Mouse (Mus musculus) CH12.LX (cell line): ENCODE measurements around the gene Ccser1. TPM values are rescaled to one million over a fixed set of nuclear protein-coding genes. Genes with fewer than 3 reads are reported as not detected.

Experiments
- DNase-seq: peaks from one replicate; pipeline ENCODE4 v3.0.0-alpha.2; 2013; ENCODE audit errors: extremely low read depth
- H3K27ac ChIP-seq: 2 replicates; pipeline ENCODE4 v1.5.1; 2012; ENCODE audit warnings: low read depth, mild to moderate bottlenecking, control low read depth, moderate library complexity; ENCODE audit not compliant: insufficient read depth
- H3K27me3 ChIP-seq: replicated peaks from 2 replicates; pipeline ENCODE3; 2012; ENCODE audit warnings: inconsistent platforms
- H3K36me3 ChIP-seq, 2 experiments: replicated peaks in 1 of 2; 2 replicates each; pipeline versions ENCODE3 to v1.6.1; 2012; ENCODE audit warnings: inconsistent platforms in 1 of 2, low read length in 1 of 2, mild to moderate bottlenecking in 1 of 2, mixed read lengths in 1 of 2, moderate library complexity in 1 of 2; ENCODE audit not compliant: control insufficient read depth in 1 of 2, insufficient read depth in 1 of 2
- H3K4me1 ChIP-seq, 2 experiments: 2 replicates each; pipeline ENCODE4 v1.6.1; 2012; ENCODE audit warnings: inconsistent platforms in 1 of 2, moderate library complexity in 1 of 2; ENCODE audit not compliant: insufficient read depth in 2 of 2, control insufficient read depth in 1 of 2
- H3K4me2 ChIP-seq: 2 replicates; pipeline ENCODE4 v1.6.1; 2012; ENCODE audit warnings: low read depth, mild to moderate bottlenecking, control low read depth; ENCODE audit not compliant: poor library complexity, insufficient read depth, severe bottlenecking
- H3K4me3 ChIP-seq, 3 experiments: fragments of 150-350 bp in 1 of 3; sonication (generic) in 1 of 3; replicated peaks in 1 of 3; 2 replicates each; pipeline versions ENCODE3 to v1.5.1; 2011 to 2012; ENCODE audit warnings: low read depth in 2 of 3, low read length in 2 of 3, mild to moderate bottlenecking in 2 of 3, moderate library complexity in 2 of 3, control low read depth in 1 of 3, improper control_type of control experiment in 1 of 3, inconsistent platforms in 1 of 3, mixed read lengths in 1 of 3; ENCODE audit not compliant: poor library complexity in 1 of 3
- H3K79me2 ChIP-seq: replicated peaks from 2 replicates; pipeline ENCODE4 v1.6.1; 2012; ENCODE audit warnings: mild to moderate bottlenecking, moderate library complexity; ENCODE audit not compliant: control insufficient read depth, poor library complexity, insufficient read depth, severe bottlenecking; ENCODE audit errors: extremely low read depth
- H3K9ac ChIP-seq: 2 replicates; pipeline ENCODE4 v1.6.1; 2012; ENCODE audit warnings: low read depth, mild to moderate bottlenecking, control low read depth, moderate library complexity; ENCODE audit not compliant: insufficient read depth
- H3K9me3 ChIP-seq: replicated peaks from 2 replicates; pipeline ENCODE3; 2012; ENCODE audit warnings: low read length, inconsistent platforms, mixed read lengths
- BHLHE40 ChIP-seq: IDR thresholded peaks from 2 replicates; pipeline ENCODE4 v1.6.1; 2011; ENCODE audit warnings: mild to moderate bottlenecking, low read depth, low read length, improper control_type of control experiment
- CHD2 ChIP-seq: IDR thresholded peaks from 2 replicates; pipeline ENCODE4 v1.6.1; 2011; ENCODE audit warnings: low read length, improper control_type of control experiment
- CTCF ChIP-seq, 2 experiments: IDR thresholded peaks in 1 of 2; conservative IDR thresholded peaks in 1 of 2; 2 replicates each; pipeline ENCODE4 v1.5.1; 2011 to 2012; ENCODE audit warnings: low read depth in 2 of 2, low read length in 2 of 2, improper control_type of control experiment in 1 of 2, inconsistent platforms in 1 of 2, mild to moderate bottlenecking in 1 of 2, moderate library complexity in 1 of 2
- E2F4 ChIP-seq: IDR thresholded peaks from 2 replicates; pipeline ENCODE4 v1.6.1; 2011; ENCODE audit warnings: low read depth, low read length, improper control_type of control experiment; ENCODE audit not compliant: insufficient replicate concordance
- ELF1 ChIP-seq: IDR thresholded peaks from 2 replicates; pipeline ENCODE4 v1.6.1; 2014; ENCODE audit warnings: low read depth, mild to moderate bottlenecking, inconsistent platforms, low read length, improper control_type of control experiment
- GABPA ChIP-seq: IDR thresholded peaks from 2 replicates; pipeline ENCODE4 v1.6.1; 2012; ENCODE audit warnings: low read depth, low read length, improper control_type of control experiment, inconsistent platforms; ENCODE audit not compliant: insufficient replicate concordance
- HCFC1 ChIP-seq: IDR thresholded peaks from 2 replicates; pipeline ENCODE4 v1.6.1; 2012; ENCODE audit warnings: low read depth, mild to moderate bottlenecking, inconsistent platforms, low read length, improper control_type of control experiment
- IRF4 ChIP-seq: IDR thresholded peaks from 2 replicates; pipeline ENCODE4 v1.6.1; 2014; ENCODE audit warnings: low read depth, mild to moderate bottlenecking, inconsistent platforms, low read length, improper control_type of control experiment
- JUND ChIP-seq: conservative IDR thresholded peaks from 2 replicates; pipeline ENCODE4 v1.6.1; 2011; ENCODE audit warnings: low read depth, low read length, improper control_type of control experiment
- KAT2A ChIP-seq: IDR thresholded peaks from 2 replicates; pipeline ENCODE4 v1.6.1; 2012; ENCODE audit warnings: low read length, improper control_type of control experiment, inconsistent platforms; ENCODE audit not compliant: insufficient replicate concordance
- MAFK ChIP-seq: IDR thresholded peaks from 2 replicates; pipeline ENCODE4 v1.6.1; 2011; ENCODE audit warnings: low read length, improper control_type of control experiment; ENCODE audit not compliant: insufficient replicate concordance
- MAX ChIP-seq: IDR thresholded peaks from 2 replicates; pipeline ENCODE4 v1.6.1; 2011; ENCODE audit warnings: low read length, improper control_type of control experiment
- MEF2A ChIP-seq: IDR thresholded peaks from 2 replicates; pipeline ENCODE4 v1.6.1; 2014; ENCODE audit warnings: low read depth, mild to moderate bottlenecking, inconsistent platforms, low read length, improper control_type of control experiment, borderline replicate concordance
- MXI1 ChIP-seq: IDR thresholded peaks from 2 replicates; pipeline ENCODE4 v1.6.1; 2011; ENCODE audit warnings: mild to moderate bottlenecking, low read depth, low read length, improper control_type of control experiment
- MYC ChIP-seq: IDR thresholded peaks from 2 replicates; pipeline ENCODE4 v1.6.1; 2011; ENCODE audit warnings: low read depth, mild to moderate bottlenecking, improper control_type of control experiment, low read length
- NELFE ChIP-seq: IDR thresholded peaks from 2 replicates; pipeline ENCODE4 v1.6.1; 2011; ENCODE audit warnings: low read depth, low read length, improper control_type of control experiment
- NRF1 ChIP-seq: IDR thresholded peaks from 2 replicates; pipeline ENCODE4 v1.6.1; 2014; ENCODE audit warnings: low read depth, mild to moderate bottlenecking, inconsistent platforms, low read length, improper control_type of control experiment, moderate library complexity
- POLR2AphosphoS2 ChIP-seq: IDR thresholded peaks from 2 replicates; pipeline ENCODE4 v1.6.1; 2011; ENCODE audit warnings: low read depth, low read length, improper control_type of control experiment
- RCOR1 ChIP-seq: conservative IDR thresholded peaks from 2 replicates; pipeline ENCODE4 v1.6.1; 2012; ENCODE audit warnings: low read depth, mild to moderate bottlenecking, inconsistent platforms, low read length, improper control_type of control experiment
- TCF12 ChIP-seq: IDR thresholded peaks from 2 replicates; pipeline ENCODE4 v1.6.1; 2014; ENCODE audit warnings: low read depth, mild to moderate bottlenecking, inconsistent platforms, low read length, improper control_type of control experiment
- UBTF ChIP-seq: IDR thresholded peaks from 2 replicates; pipeline ENCODE4 v1.6.1; 2012; ENCODE audit warnings: low read depth, mild to moderate bottlenecking, inconsistent platforms, low read length, improper control_type of control experiment, moderate library complexity
- ZMIZ1 ChIP-seq: IDR thresholded peaks from 2 replicates; pipeline ENCODE4 v1.6.1; 2012; ENCODE audit warnings: low read depth, mild to moderate bottlenecking, inconsistent platforms, low read length, improper control_type of control experiment
- ZNF384 ChIP-seq: IDR thresholded peaks from 2 replicates; pipeline ENCODE4 v1.6.1; 2012; ENCODE audit warnings: low read depth, low read length, improper control_type of control experiment, inconsistent platforms
- dilution Hi-C: fragments of 300-500 bp; cut with MboI; formaldehyde crosslinking; loops from 2 replicates; pipeline ENCODE4 v1.14.3; 2020; ENCODE audit warnings: low sequenced_read_pairs; ENCODE audit not compliant: extremely low pct_unique_long_range_greater_than_20kb, extremely low pct_ligation_motif_present
- in situ Hi-C: fragments of 300-500 bp; cut with MboI; formaldehyde crosslinking; loops from 3 replicates; pipeline ENCODE4 v1.14.3; 2019; ENCODE audit warnings: low sequenced_read_pairs, low pct_ligation_motif_present, low pct_unique_long_range_greater_than_20kb, mixed read lengths
- polyA plus RNA-seq: library from polyadenylated mRNA; unstranded; fragments of >175 nt; gene quantifications from 2 replicates; pipeline ENCODE4 v1.2.1, GENCODE M21; 2012; ENCODE audit warnings: low read depth; ENCODE audit not compliant: insufficient read length
- total RNA-seq, 2 experiments: library from RNA; depleted of rRNA; stranded (reverse); fragments of 300-350 nt in 1 of 2; fragments of >200 nt in 1 of 2; gene quantifications; 2 replicates each; pipeline ENCODE4 v1.2.3; 2012 to 2014

The Ccser1 gene
- total and polyA plus RNA-seq, 3 experiments: not detected

DNA sequence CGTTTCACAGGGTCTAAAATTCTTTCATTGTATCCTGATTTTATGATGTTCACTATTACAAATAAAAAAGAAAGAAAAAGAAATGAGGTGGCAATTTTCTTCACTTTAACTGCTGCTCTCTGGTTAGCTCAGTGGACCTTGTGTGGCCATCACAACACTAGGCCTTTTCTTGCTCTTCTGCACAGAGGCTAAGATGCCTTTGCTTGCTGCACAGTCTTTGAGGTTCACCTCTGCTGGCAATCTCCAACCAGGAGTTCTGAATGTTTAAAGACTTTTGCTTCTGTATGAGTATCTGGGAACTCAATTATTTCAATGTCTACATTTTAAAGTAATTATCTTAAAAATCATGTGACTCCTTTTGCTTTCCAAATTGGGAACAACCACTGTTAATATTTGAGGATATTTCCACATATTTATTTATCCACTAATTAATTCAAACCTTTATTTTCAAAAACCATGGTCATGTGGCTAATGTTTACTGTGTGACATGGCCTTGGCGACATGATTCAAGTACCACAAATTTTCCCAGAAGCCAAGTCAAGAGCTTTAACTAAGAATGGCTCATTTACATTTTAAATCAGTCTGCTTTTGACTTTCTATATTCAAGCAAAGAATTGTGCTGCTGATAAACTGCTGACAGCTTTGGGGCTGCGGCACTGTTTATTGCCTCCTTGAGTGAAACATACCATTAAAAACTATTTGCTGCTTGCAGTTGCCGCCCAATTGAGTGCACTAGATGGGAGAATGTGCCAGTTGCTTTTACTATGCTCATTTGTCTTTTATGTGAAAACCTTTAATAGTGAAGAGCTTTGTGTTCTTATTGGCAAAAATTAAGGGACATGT lies 312.1 kb downstream of the Ccser1 start:
- Histone ChIP-seq H3K4me1 (no peaks in the 10 kb centered on the region), H3K4me2 (no peak overlapping the region), H3K27ac (no peak overlapping the region), H3K4me3 (no peak overlapping the region), H3K9ac (no peak overlapping the region), H3K9me3 (peaks cover 9% of the 10 kb centered on the region), H3K36me3 (no peaks in the 10 kb centered on the region), H3K27me3 (no peaks in the 10 kb centered on the region), H3K79me2 (no peaks in the 10 kb centered on the region)
- DNase-seq: no peak
- dilution Hi-C loops: no loop called here
- in situ Hi-C loops: no loop called here
- no peak for TF ChIP-seq MAX
- TF ChIP-seq RCOR1: no peak
- TF ChIP-seq TCF12: no peak
- no peak for TF ChIP-seq ZNF384
- TF ChIP-seq ELF1: no peak
- no peak for TF ChIP-seq BHLHE40
- TF ChIP-seq KAT2A: no peak
- no peak for TF ChIP-seq CTCF (conservative IDR thresholded peaks at IDR 0.05 in 1 of 2, IDR thresholded peaks at IDR 0.05 in 1 of 2; ENCODE audit: low read depth in 2 of 2, low read length in 2 of 2)
- no peak for TF ChIP-seq MEF2A
- no peak for TF ChIP-seq MXI1
- no peak for TF ChIP-seq POLR2AphosphoS2
- no peak for TF ChIP-seq E2F4
- TF ChIP-seq NELFE: no peak
- no peak for TF ChIP-seq UBTF
- no peak for TF ChIP-seq MAFK
- no peak for TF ChIP-seq NRF1
- no peak for TF ChIP-seq MYC
- TF ChIP-seq CHD2: no peak
- TF ChIP-seq GABPA: no peak

DNA sequence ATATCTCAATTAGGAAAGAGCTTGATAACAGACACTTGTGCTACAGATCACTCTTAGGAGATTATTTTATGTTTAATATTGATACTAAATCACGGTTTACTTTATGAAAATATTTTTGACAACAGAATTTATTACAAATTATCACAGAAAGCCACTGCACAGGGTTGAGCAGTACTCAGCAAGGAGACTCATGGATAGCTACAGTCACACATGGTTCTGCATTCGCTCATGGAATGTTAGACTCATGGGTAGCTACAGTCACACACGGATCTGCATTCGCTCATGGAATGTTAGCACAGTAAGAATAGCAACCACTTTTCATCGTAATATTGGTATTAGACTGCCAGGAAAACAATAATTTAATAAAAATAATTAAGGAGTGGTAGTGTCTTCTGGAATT lies 313.3 kb downstream of the Ccser1 start:
- no peak for DNase-seq
- TF ChIP-seq ZMIZ1: no peak
- no peak for TF ChIP-seq HCFC1
- no peak for TF ChIP-seq IRF4
- no peak for TF ChIP-seq CTCF (conservative IDR thresholded peaks at IDR 0.05 in 1 of 2, IDR thresholded peaks at IDR 0.05 in 1 of 2; ENCODE audit: low read depth in 2 of 2, low read length in 2 of 2)
- no peak for TF ChIP-seq BHLHE40
- no peak for TF ChIP-seq JUND
- TF ChIP-seq, all 38 proteins: peak for 0
- Histone ChIP-seq H3K79me2 (no peaks in the 10 kb centered on the region), H3K36me3 (no peaks in the 10 kb centered on the region), H3K9ac (no peak overlapping the region), H3K27me3 (no peaks in the 10 kb centered on the region), H3K4me1 (no peaks in the 10 kb centered on the region), H3K27ac (no peak overlapping the region), H3K9me3 (peaks cover 9% of the 10 kb centered on the region), H3K4me2 (no peak overlapping the region), H3K4me3 (no peak overlapping the region)
- dilution Hi-C loops (no loop called here), in situ Hi-C loops (no loop called here)
